Mouse (Mus musculus): Measurements from ENCODE around the gene Rhobtb3. TPM values are rescaled to one million over a fixed set of nuclear protein-coding genes. Genes with fewer than 3 reads are reported as not detected.

Gene Rhobtb3
- total RNA-seq (2022): 10 to 100 TPM; 18.7 to 21.6 (median 20.0) TPM

- DNase-seq (ENCODE audit: low spot score in 2 of 2): peak; percentile 61 to 68
These were observed at the start of gene Rhobtb3 for GRCm38 (mm10) chr13:75943189-75944043. TSS of gene Rhobtb3 (minus strand) at chr13:75943925.

GRCm38 (mm10) chr13:75992169-75993028 lies 48.7 kb upstream of the Rhobtb3 start:
- no peak for DNase-seq (ENCODE audit: low spot score in 2 of 2)

DNA sequence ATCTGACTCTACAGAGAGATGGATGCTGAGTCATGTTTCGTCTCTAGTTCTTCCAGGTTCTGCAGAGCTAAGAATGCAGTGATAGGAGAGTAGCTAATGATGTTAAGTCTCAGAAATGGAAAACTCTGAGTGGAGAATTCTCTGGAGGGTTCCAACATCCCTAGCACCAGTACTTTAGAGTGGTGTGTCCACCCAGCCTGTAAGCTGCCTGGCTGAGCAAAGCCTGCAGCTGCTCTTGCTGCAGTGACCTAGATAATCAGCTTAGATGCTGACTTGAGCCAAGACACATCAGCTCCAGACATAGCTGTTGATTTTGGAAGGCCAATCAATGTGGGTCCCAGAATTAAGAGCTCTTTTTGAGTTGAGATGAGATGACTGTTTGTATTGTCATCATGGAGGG lies 44.4 kb upstream of the Rhobtb3 start:
- DNase-seq (ENCODE audit: low spot score in 2 of 2): peak; percentile 17 to 25

GRCm38 (mm10) chr13:75981901-75982300 lies 38.2 kb upstream of the Rhobtb3 start:
- no peak for DNase-seq (ENCODE audit: low spot score in 2 of 2)

- DNase-seq (ENCODE audit: low spot score in 2 of 2): no peak
These were observed 32.9 kb upstream of the Rhobtb3 start for GRCm38 (mm10) chr13:75976649-75977048.

DNA sequence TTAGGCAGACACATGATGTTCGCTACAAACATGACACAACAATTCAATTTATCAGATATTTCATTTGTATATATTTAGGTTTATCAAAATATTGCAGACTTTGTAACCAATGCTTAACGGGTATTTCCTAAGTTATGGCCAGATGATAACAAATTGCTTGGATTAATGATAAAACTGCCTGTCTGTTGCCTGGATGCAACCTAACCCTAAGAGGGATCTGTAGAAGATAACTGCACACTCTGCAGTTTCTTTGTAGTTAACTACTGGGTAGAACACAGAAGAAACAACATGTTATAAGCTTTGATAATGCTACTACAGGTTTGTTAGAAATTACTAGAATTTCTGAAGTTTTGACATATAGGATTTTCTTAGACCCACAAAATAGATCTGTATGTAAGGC lies 32.5 kb upstream of the Rhobtb3 start:
- no peak for DNase-seq (ENCODE audit: low spot score in 2 of 2)

GRCm38 (mm10) chr13:75975629-75976028 lies 31.9 kb upstream of the Rhobtb3 start:
- no peak for DNase-seq (ENCODE audit: low spot score in 2 of 2)

GRCm38 (mm10) chr13:75974481-75974880 lies 30.8 kb upstream of the Rhobtb3 start:
- no peak for DNase-seq (ENCODE audit: low spot score in 2 of 2)

DNA sequence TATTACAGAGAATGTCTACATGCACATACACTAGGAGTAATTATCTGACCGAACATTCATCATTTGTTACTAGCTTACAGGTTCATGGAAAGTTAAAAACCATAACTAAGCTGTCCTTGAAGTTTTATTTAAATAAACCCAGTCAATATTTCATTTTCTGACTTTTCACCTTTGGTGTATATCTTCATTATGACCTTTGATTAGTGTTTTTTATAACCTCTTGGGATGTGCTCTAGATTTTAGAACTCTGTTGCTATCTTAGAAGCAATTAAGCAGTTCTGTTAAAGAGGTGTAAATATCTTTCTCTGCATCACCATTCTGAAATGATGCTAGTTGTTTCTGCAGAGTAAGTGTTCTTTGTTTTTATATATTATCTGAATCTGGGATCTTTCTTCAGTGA lies 23.1 kb upstream of the Rhobtb3 start, which contains the start of gene Spata9:
Gene Spata9, plus strand, starts transcription at position 301 of the 400 bp plus-strand sequence.
- DNase-seq (ENCODE audit: low spot score in 2 of 2): no peak

- DNase-seq (ENCODE audit: low spot score in 2 of 2): no peak
These were observed 11.8 kb upstream of the Rhobtb3 start for GRCm38 (mm10) chr13:75955357-75955992.

GRCm38 (mm10) chr13:75950295-75950694 lies 6.6 kb upstream of the Rhobtb3 start:
- no peak for DNase-seq (ENCODE audit: low spot score in 2 of 2)

- no peak for DNase-seq (ENCODE audit: low spot score in 2 of 2)
These were observed 507 bp upstream of the Rhobtb3 start for GRCm38 (mm10) chr13:75944044-75944820.

DNA sequence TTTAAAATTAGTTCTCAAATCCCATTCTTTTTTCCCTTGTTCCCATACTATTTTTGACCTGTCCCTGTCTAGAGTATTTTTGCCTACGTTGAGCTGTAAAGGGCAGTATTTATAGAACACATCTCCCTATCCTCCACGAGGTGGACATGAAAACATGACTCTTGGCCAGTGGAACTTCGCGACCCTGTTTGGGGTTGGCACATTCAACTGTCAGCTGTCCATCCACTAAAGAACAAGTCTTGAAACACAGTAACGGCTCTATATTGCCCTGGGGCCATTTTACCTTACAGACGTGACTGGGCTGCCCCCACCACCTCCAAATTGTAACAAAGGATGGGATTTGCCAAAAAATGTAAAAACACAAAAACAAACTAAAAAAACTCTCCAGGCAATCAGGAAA lies 994 bp downstream of the Rhobtb3 start:
- peak in 1 of 2 experiments; percentile 9 for DNase-seq (ENCODE audit: low spot score in 2 of 2)

DNA sequence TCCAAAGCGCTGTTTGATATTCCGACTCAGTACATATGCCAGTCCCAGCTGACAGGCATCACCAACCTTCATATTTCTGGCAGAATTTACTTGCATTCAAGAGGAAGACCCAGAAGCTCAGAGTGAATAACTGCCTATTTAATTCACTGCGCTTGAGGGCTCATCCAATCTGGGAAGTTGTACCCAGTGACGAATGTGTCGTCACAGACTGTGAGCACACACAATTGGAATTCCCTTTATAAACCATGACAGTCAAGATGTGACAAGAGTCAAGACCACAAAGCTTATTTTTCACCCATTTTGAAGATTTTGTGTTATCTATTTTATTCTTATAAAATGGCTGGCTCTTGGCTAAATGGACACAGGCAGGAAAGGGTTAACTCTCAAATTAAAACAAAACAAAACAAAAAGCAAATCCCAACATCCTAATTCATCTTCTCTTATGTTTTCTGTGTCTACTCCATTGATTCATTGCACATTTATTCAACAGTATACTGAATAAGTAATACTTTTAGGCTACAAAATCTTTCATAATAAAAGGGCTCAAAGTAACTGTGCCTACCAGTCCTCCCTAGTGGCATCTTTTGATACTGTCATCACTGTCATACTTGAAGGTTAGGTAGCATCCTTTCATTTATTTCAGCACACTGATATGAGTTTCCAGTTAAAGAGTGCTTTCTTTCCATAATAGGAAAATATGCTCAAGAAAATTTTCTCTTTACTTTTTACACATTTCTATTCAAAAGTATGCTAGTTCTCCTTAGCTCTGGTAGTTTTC lies 2.0 kb downstream of the Rhobtb3 start:
- DNase-seq (ENCODE audit: low spot score in 2 of 2): no peak

GRCm38 (mm10) chr13:75940791-75941517 lies 2.8 kb downstream of the Rhobtb3 start:
- no peak for DNase-seq (ENCODE audit: low spot score in 2 of 2)

DNA sequence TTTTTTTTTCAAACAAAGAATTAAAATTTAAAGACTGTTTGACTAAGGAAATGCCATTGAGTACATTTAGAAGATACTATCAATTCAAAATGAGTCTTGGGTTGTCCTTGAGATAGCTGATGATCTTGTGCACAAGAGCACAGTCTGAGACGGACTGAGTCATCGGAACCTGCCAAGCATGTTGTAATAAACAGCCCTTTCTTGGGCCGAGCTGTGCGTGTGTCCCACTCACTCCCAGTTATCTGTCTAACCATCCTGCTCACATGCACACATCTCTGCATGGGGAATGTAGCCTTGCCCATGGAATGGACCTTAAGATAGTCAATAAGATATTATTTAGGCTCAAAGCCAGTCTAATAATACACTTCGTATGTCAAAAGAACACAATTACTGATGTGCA lies 4.9 kb downstream of the Rhobtb3 start:
- no peak for DNase-seq (ENCODE audit: low spot score in 2 of 2)

GRCm38 (mm10) chr13:75933287-75933686 lies 10.4 kb downstream of the Rhobtb3 start:
- DNase-seq (ENCODE audit: low spot score in 2 of 2): no peak

- DNase-seq (ENCODE audit: low spot score in 2 of 2): no peak
These were observed 12.7 kb downstream of the Rhobtb3 start for GRCm38 (mm10) chr13:75931073-75931472.

- DNase-seq (ENCODE audit: low spot score in 2 of 2): no peak
These were observed 13.1 kb downstream of the Rhobtb3 start for GRCm38 (mm10) chr13:75930660-75931059.
